Mouse (Mus musculus) midbrain, postnatal 0 days (tissue): ENCODE data around the gene Cep55. TPM values are rescaled to one million over a fixed set of nuclear protein-coding genes. Genes with fewer than 3 reads are reported as not detected.
A peak's percentile ranks its signal among the peaks of the same experiment; 100 is the strongest.

ENCODE experiments used
- ATAC-seq: fragments of 200-750 bp; cut with Nextera tagmentation; 2 replicates; pipeline ENCODE4 v1.8.0; 2017; ENCODE audit warnings: moderate number of reproducible peaks, mild to moderate bottlenecking, moderate TSS enrichment, moderate library complexity; ENCODE audit not compliant: low FRiP score
- DNase-seq: peaks from one replicate; pipeline ENCODE4 v3.0.0-alpha.2; 2015; ENCODE audit warnings: low spot score
- H3K27ac ChIP-seq: fragments of 300-500 bp; sonication (generic); 2 replicates; pipeline ENCODE4 v1.5.1; 2014; ENCODE audit warnings: low read depth, mild to moderate bottlenecking, low read length, mixed read lengths
- H3K27me3 ChIP-seq: fragments of 300-500 bp; sonication (generic); 2 replicates; pipeline ENCODE4 v1.6.1; 2014; ENCODE audit warnings: low read length, control low read depth, mixed read lengths; ENCODE audit not compliant: insufficient read depth
- H3K36me3 ChIP-seq: fragments of 300-500 bp; sonication (generic); 2 replicates; pipeline ENCODE4 v1.6.1; 2014; ENCODE audit warnings: low read length, control low read depth, mixed read lengths; ENCODE audit not compliant: insufficient read depth
- H3K4me1 ChIP-seq: fragments of 300-500 bp; sonication (generic); 2 replicates; pipeline ENCODE4 v1.6.1; 2014; ENCODE audit warnings: mild to moderate bottlenecking, control low read depth, antibody characterized with exemption, low read length, mixed read lengths; ENCODE audit not compliant: insufficient read depth
- H3K4me2 ChIP-seq: fragments of 300-500 bp; sonication (generic); 2 replicates; pipeline ENCODE4 v1.6.1; 2014; ENCODE audit warnings: low read depth, mild to moderate bottlenecking, low read length, mixed read lengths; ENCODE audit not compliant: poor library complexity, severe bottlenecking
- H3K4me3 ChIP-seq: fragments of 300-500 bp; sonication (generic); 2 replicates; pipeline ENCODE4 v1.5.1; 2014; ENCODE audit warnings: low read depth, mild to moderate bottlenecking, low read length, moderate library complexity
- H3K9ac ChIP-seq: fragments of 300-500 bp; sonication (generic); replicated peaks from 2 replicates; pipeline ENCODE4 v1.6.1; 2014; ENCODE audit warnings: mild to moderate bottlenecking, low read length, moderate library complexity, mixed read lengths; ENCODE audit not compliant: poor library complexity, severe bottlenecking
- H3K9me3 ChIP-seq: fragments of 300-500 bp; sonication (generic); 2 replicates; pipeline ENCODE4 v1.6.1; 2016; ENCODE audit warnings: low read length, control low read depth
- CTCF ChIP-seq: IDR thresholded peaks from 2 replicates; pipeline ENCODE4 v1.5.1; 2016; ENCODE audit warnings: antibody characterized with exemption, mild to moderate bottlenecking
- WGBS: fragments of 180-500 bp; shearing (Covaris S2); extraction: QIAGEN DNeasy Blood & Tissue Kit; methylation state at CpG from one replicate; pipeline ENCODE4 v1.1.7; 2014; 5-methylcytosine and 5-hydroxymethylcytosine counted together
- polyA plus RNA-seq: library from polyadenylated mRNA; unstranded; fragments of >200 nt; fragmentation: Nextera tagmentation; extraction: Ambion mirVana; gene quantifications from 2 replicates; pipeline ENCODE4 v1.2.1, GENCODE M21; 2015
- total RNA-seq: library from RNA; depleted of rRNA; stranded (reverse); fragments of >200 nt; gene quantifications from 2 replicates; pipeline ENCODE4 v1.2.3, GENCODE M21; 2014; rRNA removed

Cep55 gene
- total and polyA plus RNA-seq, 2 experiments from 2014 or later, result 0.88 to 1.3 TPM

GRCm38 (mm10) chr19:38114834-38115491 is 60.2 kb downstream of the Cep55 start:
- no peak for ATAC-seq
- DNase-seq, result no peak
- WGBS, result 94% methylated on average over 7 of the region's 7 CpGs

GRCm38 (mm10) chr19:38120123-38120760 is 65.4 kb downstream of the Cep55 start:
- WGBS, result 81% methylated on average over 5 of the region's 5 CpGs
- H3K4me3 ChIP-seq, result no peak overlapping the region
- TF ChIP-seq CTCF, result no peak
- peaks cover 12% of the 10 kb centered on the region; the same call in 1 of the 2 replicates for H3K27me3 ChIP-seq
- no peaks in the 10 kb centered on the region for H3K9me3 ChIP-seq
- H3K4me2 ChIP-seq, result no peak overlapping the region
- no peak overlapping the region for H3K9ac ChIP-seq
- ATAC-seq, result no peak
- no peak overlapping the region for H3K27ac ChIP-seq
- no peaks in the 10 kb centered on the region for H3K4me1 ChIP-seq
- DNase-seq, result no peak
- no peaks in the 10 kb centered on the region for H3K36me3 ChIP-seq

More at GRCm38 (mm10) chr19:38114834-38115491, 60.2 kb downstream of the Cep55 start:
- no peaks in the 10 kb centered on the region for H3K4me1 ChIP-seq
- H3K27me3 ChIP-seq, result no peaks in the 10 kb centered on the region
- TF ChIP-seq CTCF, result no peak
- no peak overlapping the region for H3K4me3 ChIP-seq
- H3K4me2 ChIP-seq, result no peak overlapping the region
- no peak overlapping the region for H3K9ac ChIP-seq
- H3K27ac ChIP-seq, result no peak overlapping the region
- no peaks in the 10 kb centered on the region for H3K9me3 ChIP-seq
- H3K36me3 ChIP-seq, result no peaks in the 10 kb centered on the region

GRCm38 (mm10) chr19:38123921-38124320 is 69.1 kb downstream of the Cep55 start:
- peak overlapping the region; percentile 57 for H3K4me3 ChIP-seq
- DNase-seq (no peak), ATAC-seq (no peak)
- TF ChIP-seq CTCF, result no peak
- WGBS, result 26% methylated on average over 9 of the region's 9 CpGs
- H3K4me2 ChIP-seq, result peak overlapping the region; percentile 91
- H3K4me1 ChIP-seq, result no peaks in the 10 kb centered on the region
- no peaks in the 10 kb centered on the region for H3K9me3 ChIP-seq
- H3K9ac ChIP-seq, result no peak overlapping the region
- H3K36me3 ChIP-seq, result no peaks in the 10 kb centered on the region
- peaks cover 12% of the 10 kb centered on the region for H3K27me3 ChIP-seq
- H3K27ac ChIP-seq, result no peak overlapping the region

Other genes starting within 250 kb of the Cep55 start
- 5.4 and 6.5 TPM in 2 replicates for gene Myof, start 11.4 kb upstream of the Cep55 start, total RNA-seq
- 1.9 and 2.1 TPM in 2 replicates for gene Myof, start 11.4 kb upstream of the Cep55 start, polyA plus RNA-seq
- 0.16 TPM in 1 of 2 replicates, not detected in the other for gene Ffar4, start 42.1 kb downstream of the Cep55 start, total RNA-seq
- gene Ffar4, start 42.1 kb downstream of the Cep55 start, polyA plus RNA-seq, result 0.12 and 0.51 TPM in 2 replicates
- 0.47 and 11.1 TPM in 2 replicates for gene Rbp4, start 70.3 kb downstream of the Cep55 start, total RNA-seq
- 7.8 and 10.1 TPM in 2 replicates for gene Rbp4, start 70.3 kb downstream of the Cep55 start, polyA plus RNA-seq
- gene Pde6c, start 77.8 kb downstream of the Cep55 start, total RNA-seq, result 0.09 TPM in 1 of 2 replicates, not detected in the other
- 0.19 TPM in 1 of 2 replicates, not detected in the other for gene Pde6c, start 77.8 kb downstream of the Cep55 start, polyA plus RNA-seq
- 4.9 and 10.1 TPM in 2 replicates for gene Fra10ac1, start 169.1 kb downstream of the Cep55 start, total RNA-seq
- 25.5 and 31.4 TPM in 2 replicates for gene Fra10ac1, start 169.1 kb downstream of the Cep55 start, polyA plus RNA-seq
- gene Lgi1, start 209.5 kb downstream of the Cep55 start, total RNA-seq, result 27.0 and 32.8 TPM in 2 replicates
- 22.5 and 28.3 TPM in 2 replicates for gene Lgi1, start 209.5 kb downstream of the Cep55 start, polyA plus RNA-seq